Mouse (Mus musculus) macrophage (primary cell): ENCODE data around the gene Capzb. TPM values are rescaled to one million over a fixed set of nuclear protein-coding genes. Genes with fewer than 3 reads are reported as not detected.

ENCODE experiments used
- H3K27ac ChIP-seq: fragments of 350-480 bp; formaldehyde crosslinking; 2 replicates; pipeline ENCODE4 v1.9.0; 2021
- H3K36me3 ChIP-seq: fragments of 350-480 bp; formaldehyde crosslinking; 2 replicates; pipeline ENCODE4 v1.9.0; 2021; ENCODE audit errors: inconsistent target
- H3K4me3 ChIP-seq: fragments of 350-480 bp; formaldehyde crosslinking; 2 replicates; pipeline ENCODE4 v1.9.0; 2021; ENCODE audit errors: inconsistent target
- H3K79me2 ChIP-seq: fragments of 350-480 bp; formaldehyde crosslinking; 2 replicates; pipeline ENCODE4 v1.9.0; 2021; ENCODE audit errors: inconsistent target
- WGBS: methylation state at CpG from one replicate; pipeline ENCODE4 v1.1.7; 2026; ENCODE audit warnings: inconsistent platforms; ENCODE audit not compliant: missing documents; 5-methylcytosine and 5-hydroxymethylcytosine counted together
- polyA plus RNA-seq: library from polyadenylated mRNA; stranded (reverse); fragments of 250-400 nt; gene quantifications from 3 replicates; pipeline ENCODE4 v1.2.4, GENCODE M21; 2018; ENCODE audit warnings: inconsistent platforms

The Capzb gene
- polyA plus RNA-seq, 1 experiment from 2014 or later = 769 TPM

- Histone ChIP-seq H3K79me2 (peaks cover 88% of the 10 kb centered on the region), H3K4me3 (peak overlapping the region; percentile 94), H3K27ac (peak overlapping the region; percentile 93), H3K36me3 (no peaks in the 10 kb centered on the region; the same call in 1 of the 2 replicates)
- WGBS = 2% methylated on average over 33 of the region's 35 CpGs
Observed at GRCm38 (mm10) chr4:139193176-139194093, 736 bp downstream of the Capzb start.

- H3K27ac ChIP-seq = no peak overlapping the region
- no peak overlapping the region for H3K4me3 ChIP-seq
- H3K36me3 ChIP-seq = no peaks in the 10 kb centered on the region; the same call in 1 of the 2 replicates
- WGBS = 89% methylated on average over 5 of the region's 5 CpGs
- peaks cover 91% of the 10 kb centered on the region for H3K79me2 ChIP-seq
Observed at GRCm38 (mm10) chr4:139195101-139195500, 2.4 kb downstream of the Capzb start.

- H3K4me3 ChIP-seq = no peak overlapping the region
- peaks cover 91% of the 10 kb centered on the region for H3K79me2 ChIP-seq
- H3K36me3 ChIP-seq = no peaks in the 10 kb centered on the region; the same call in 1 of the 2 replicates
- 11% methylated on average over 6 of the region's 6 CpGs for WGBS
- peak overlapping the region; percentile 95 for H3K27ac ChIP-seq
Observed at GRCm38 (mm10) chr4:139196464-139196863, 3.8 kb downstream of the Capzb start.

GRCm38 (mm10) chr4:139196949-139197348 is 4.2 kb downstream of the Capzb start:
- no peaks in the 10 kb centered on the region; the same call in 1 of the 2 replicates for H3K36me3 ChIP-seq
- peak overlapping the region; percentile 95 for H3K27ac ChIP-seq
- H3K4me3 ChIP-seq = no peak overlapping the region
- 6% methylated on average over 6 of the region's 6 CpGs for WGBS
- H3K79me2 ChIP-seq = peaks cover 91% of the 10 kb centered on the region

DNA sequence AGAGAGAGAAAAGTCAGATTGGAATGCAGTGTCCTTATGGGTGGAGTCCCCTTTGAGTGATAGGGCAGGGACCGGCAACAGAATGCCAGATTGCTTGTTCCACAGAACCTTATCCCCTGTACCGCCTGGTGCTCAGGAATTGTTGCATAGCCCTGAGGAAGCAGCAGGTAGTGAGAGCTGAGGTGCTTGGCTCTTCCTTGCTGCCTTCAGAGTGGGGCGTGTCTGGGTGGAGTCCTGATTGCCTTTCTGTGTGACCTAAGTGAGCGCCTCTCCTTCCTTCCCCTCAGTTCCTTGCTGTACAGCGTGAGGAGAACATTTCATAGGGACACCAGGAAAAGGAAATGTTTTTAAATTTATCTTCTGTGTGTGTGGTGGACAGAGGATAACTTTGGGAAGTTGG is 4.8 kb downstream of the Capzb start:
- Histone ChIP-seq H3K36me3 (no peaks in the 10 kb centered on the region; the same call in 1 of the 2 replicates), H3K79me2 (peaks cover 96% of the 10 kb centered on the region), H3K27ac (peak overlapping the region; percentile 95), H3K4me3 (no peak overlapping the region)
- 68% methylated on average over 5 of the region's 5 CpGs for whole genome bisulfite sequencing

DNA sequence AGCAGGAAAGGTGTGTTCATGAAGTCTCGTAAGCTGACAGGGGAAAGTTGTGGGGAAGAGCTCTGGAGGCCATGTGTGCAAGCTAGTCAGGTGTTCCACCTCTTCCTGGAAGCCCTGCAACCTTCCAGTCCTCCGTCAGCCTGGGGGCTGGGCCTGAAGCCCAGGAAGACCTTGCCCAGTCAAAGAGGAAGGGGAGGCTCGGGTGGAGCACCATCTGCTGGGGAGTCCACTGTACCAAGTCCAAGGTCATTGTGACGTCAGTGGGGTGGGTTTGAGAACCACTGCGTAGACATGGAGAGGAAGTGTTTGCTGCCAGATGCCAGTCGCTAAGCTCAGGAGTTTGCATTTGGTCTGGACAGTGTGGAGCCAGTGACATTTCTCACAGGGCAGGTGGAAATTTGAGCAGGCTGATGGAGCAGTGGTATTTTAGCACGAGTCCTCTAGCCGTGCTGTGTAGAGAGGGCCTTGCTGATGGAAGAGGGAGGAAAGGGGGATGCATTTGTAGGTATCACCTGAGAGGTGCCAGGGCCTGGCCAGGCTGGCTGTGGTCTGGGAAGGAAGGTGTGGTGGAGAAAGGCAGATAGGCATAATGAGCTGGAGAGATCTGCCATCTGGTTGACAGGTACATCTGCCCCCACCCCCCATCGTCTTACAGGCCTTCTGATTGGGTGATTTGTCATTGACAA is 5.4 kb downstream of the Capzb start:
- Histone ChIP-seq H3K27ac (peak overlapping the region; percentile 95), H3K79me2 (peaks cover 100% of the 10 kb centered on the region), H3K36me3 (no peaks in the 10 kb centered on the region; the same call in 1 of the 2 replicates), H3K4me3 (no peak overlapping the region)
- WGBS = 28% methylated on average over 9 of the region's 9 CpGs

GRCm38 (mm10) chr4:139199126-139199525 is 6.4 kb downstream of the Capzb start:
- no peak overlapping the region for H3K4me3 ChIP-seq
- peaks cover 100% of the 10 kb centered on the region for H3K79me2 ChIP-seq
- WGBS = 2% methylated on average over 9 of the region's 9 CpGs
- H3K27ac ChIP-seq = peak overlapping the region; percentile 95
- H3K36me3 ChIP-seq = no peaks in the 10 kb centered on the region; the same call in 1 of the 2 replicates

DNA sequence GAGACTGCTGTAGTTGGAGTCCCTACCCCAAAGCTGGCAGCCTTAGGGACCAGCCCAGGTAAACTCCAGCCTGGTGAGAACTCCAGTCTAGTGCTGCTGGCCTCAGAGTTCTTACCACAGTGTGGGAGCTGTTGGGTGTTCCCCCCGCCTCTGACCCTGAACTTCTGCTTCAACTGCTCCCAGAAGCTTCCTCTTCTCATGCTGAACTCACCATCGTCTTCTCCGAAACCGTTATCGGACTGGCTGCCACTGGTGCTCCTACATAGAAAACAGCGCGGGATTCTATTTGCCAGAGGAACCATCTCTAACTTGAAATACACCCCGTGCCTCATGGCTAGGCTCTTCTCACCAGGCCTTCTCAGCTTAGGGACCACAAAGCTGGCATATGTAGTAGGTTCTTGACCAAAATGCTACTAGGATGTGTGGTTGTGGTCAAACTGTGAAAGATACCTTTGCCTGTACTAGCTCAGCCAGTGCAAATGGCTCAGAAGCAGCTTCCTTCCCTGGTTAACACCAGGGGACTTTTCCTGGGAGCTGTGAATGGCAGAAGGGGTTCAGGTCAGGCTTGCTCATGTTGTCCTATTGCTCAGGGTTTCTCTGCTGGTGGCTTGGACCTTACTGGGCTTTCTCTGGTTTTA is 7.1 kb downstream of the Capzb start:
- Histone ChIP-seq H3K4me3 (no peak overlapping the region), H3K36me3 (no peaks in the 10 kb centered on the region; the same call in 1 of the 2 replicates), H3K27ac (peak overlapping the region; percentile 95), H3K79me2 (peaks cover 100% of the 10 kb centered on the region)
- WGBS = 0% methylated on average over 8 of the region's 8 CpGs

DNA sequence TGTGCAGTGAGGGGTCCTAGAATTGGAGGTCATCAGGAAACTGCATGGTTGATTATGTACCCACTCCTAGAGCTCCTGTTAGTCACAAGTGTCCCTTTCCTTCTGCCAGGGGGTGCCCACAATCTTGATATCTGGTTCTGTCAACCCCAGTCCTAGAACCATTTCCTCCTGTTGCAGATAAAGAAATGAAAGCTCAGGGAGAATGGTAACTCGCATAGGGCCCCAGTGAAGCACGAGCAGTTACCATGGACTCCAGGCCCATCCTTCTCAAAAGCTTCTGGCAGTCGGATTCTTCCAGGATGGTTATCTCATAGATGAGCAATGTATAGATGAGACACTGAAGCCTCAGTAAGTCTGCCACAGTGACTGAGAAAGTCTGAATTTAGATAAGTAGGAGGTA is 8.2 kb downstream of the Capzb start:
- WGBS = 53% methylated on average over 3 of the region's 3 CpGs
- Histone ChIP-seq H3K27ac (peak overlapping the region; percentile 95), H3K79me2 (peaks cover 100% of the 10 kb centered on the region), H3K36me3 (no peaks in the 10 kb centered on the region; the same call in 1 of the 2 replicates), H3K4me3 (no peak overlapping the region)

DNA sequence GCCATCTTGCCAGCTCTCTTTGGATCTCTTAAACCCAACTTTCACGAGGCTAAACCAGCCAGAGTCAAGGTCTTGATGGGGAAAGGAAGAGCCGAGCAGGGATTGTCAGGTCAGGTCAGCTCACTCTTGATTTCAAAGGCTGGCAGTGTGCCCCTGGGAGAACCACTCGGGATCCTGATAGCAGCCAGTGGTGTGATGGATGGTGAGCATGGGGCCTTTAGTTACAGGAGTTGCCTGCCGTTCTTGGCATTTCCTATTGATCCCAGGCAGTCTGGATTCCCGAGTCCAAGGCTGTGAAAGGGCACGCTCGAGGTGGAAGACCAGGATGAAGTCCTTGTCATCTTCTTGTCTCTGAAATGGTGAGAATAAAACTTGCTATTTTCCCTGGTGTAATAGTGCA is 9.9 kb downstream of the Capzb start:
- no peak overlapping the region for H3K4me3 ChIP-seq
- H3K79me2 ChIP-seq = peaks cover 100% of the 10 kb centered on the region
- whole genome bisulfite sequencing = 83% methylated on average over 6 of the region's 7 CpGs
- H3K27ac ChIP-seq = peak overlapping the region; percentile 58; the same call in 1 of the 2 replicates
- H3K36me3 ChIP-seq = peaks cover 9% of the 10 kb centered on the region; the same call in 1 of the 2 replicates

DNA sequence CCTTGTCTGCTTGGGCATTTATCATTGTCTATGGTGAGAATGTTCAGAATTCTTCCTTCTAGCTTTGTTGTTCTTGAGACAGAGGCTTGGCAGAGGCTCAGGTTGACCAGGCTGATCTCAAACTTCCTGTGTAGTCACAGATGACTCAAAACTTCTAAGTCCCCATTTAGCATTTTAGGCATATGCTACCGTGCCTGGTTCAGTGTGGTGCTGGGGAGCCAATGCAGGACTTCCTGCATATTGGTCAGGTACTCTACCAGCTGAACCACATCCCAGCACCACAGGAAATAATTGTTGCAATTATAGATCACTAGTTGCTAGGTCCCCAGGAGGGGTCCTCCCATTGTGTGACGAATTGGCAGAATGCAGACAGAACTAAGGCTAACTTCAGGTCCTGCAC is 10.7 kb downstream of the Capzb start:
- Histone ChIP-seq H3K79me2 (peaks cover 100% of the 10 kb centered on the region), H3K36me3 (peaks cover 9% of the 10 kb centered on the region; the same call in 1 of the 2 replicates), H3K27ac (peak overlapping the region; percentile 58), H3K4me3 (no peak overlapping the region)
- WGBS = 19% methylated on average over 2 of the region's 2 CpGs

DNA sequence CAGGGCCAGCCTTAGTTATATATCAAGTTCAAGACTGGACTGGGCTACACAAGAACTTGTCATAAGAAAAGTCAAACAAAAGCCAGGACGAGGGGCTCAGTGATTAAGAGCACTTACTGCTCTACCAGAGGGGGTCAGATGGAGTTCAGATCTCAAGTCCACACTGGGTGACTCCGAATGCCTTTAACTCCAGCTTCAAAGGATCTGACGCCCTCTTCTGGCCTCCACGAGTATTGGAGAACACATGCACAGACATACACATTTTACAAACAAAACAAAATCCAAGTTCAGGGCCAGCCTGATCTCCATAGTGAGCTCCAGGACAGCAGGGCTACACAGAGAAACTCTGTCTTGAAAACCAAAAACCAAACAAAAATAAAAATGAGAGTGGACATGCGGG is 13.1 kb downstream of the Capzb start:
- 68% methylated on average over 5 of the region's 5 CpGs for WGBS
- Histone ChIP-seq H3K27ac (no peak overlapping the region), H3K36me3 (peaks cover 9% of the 10 kb centered on the region; the same call in 1 of the 2 replicates), H3K79me2 (peaks cover 100% of the 10 kb centered on the region), H3K4me3 (no peak overlapping the region)

DNA sequence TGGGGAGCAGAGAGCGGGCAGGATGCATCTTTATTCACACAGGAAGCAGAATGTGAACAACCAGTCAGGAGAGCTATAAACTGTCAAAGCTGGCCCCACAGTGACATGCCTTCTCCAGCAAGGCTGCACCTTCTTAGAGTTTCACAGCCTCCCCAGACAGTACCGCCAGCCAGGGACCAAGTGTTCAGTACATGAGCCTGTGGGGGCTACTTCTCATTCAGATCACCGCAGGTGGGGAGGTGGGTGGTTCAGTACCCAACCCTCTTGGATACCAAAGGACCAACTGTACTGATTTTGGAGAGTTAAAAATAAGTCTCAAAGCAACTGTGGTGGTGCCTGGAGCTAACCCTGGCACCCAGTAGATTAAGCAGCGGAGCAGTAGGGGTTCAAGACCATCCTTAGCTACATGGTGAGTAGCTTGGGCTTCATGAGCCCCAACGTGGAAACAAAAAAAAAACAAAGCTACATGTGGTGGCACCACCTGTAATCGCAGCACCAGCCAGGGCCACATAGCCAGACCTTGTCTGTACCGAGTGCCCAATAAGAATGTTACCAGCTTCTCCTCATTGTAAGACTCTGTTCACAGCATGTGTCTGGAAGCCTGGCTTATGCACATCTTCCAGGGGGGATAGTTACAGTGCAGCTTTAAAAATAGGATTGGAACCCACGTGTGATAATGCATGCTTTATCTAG is 13.8 kb downstream of the Capzb start:
- Histone ChIP-seq H3K36me3 (peaks cover 9% of the 10 kb centered on the region; the same call in 1 of the 2 replicates), H3K79me2 (peaks cover 100% of the 10 kb centered on the region), H3K4me3 (no peak overlapping the region), H3K27ac (no peak overlapping the region)
- 87% methylated on average over 8 of the region's 8 CpGs for WGBS
